8 mouse cellular contexts compared by ENCODE assay signal in the genomic region with DNA sequence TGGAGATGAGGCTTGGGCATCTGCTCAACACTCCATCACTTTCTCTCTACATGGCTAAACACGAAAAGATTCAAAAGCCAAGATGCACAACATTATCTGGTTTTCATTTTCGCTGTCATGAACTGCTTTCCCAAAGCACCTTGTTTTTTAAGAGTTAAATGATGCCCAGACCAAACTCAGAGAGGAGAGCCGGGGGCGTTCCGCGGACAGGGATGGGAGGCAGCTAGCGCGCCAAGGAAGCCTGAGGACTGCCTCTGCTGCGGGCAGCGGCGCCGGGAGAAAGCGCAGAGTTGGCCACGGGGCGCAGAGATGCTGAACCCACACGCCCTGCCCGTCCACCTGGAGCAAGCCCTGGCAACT. TPM values are rescaled to one million over a fixed set of nuclear protein-coding genes. Genes with fewer than 3 reads are reported as not detected.
DNase-seq lines count a peak whose midpoint lies in the region; ATAC-seq and TF ChIP-seq lines count a peak whose summit lies in the region.

No protein-coding gene starts in this region.

- H3K9ac ChIP-seq in intestine, embryonic 14.5 days (ENCODE audit: low read length): peak overlapping the region; percentile 69
- H3K9ac ChIP-seq in midbrain, embryonic 12.5 days (replicated peaks): peak overlapping the region; percentile 75

- peak overlapping the region; percentile 97 for H3K27ac ChIP-seq in left cerebral cortex, adult 2 months
- H3K27ac ChIP-seq in embryonic fibroblast, embryonic 13.5 days (ENCODE audit: insufficient read depth, low read length): no peak overlapping the region
- no peak overlapping the region for H3K27ac ChIP-seq in intestine, embryonic 14.5 days (ENCODE audit: low read depth)
- H3K27ac ChIP-seq in midbrain, embryonic 12.5 days (replicated peaks): no peak overlapping the region

- under 1% methylated on average over 17 of the region's 17 CpGs for WGBS in intestine, embryonic 14.5 days
- WGBS in midbrain, embryonic 12.5 days: 1% methylated on average over 17 of the region's 17 CpGs

- no peaks in the 10 kb centered on the region for H3K36me3 ChIP-seq in intestine, embryonic 14.5 days (ENCODE audit: control insufficient read depth, insufficient read depth, low read length)
- H3K36me3 ChIP-seq in midbrain, embryonic 12.5 days: no peaks in the 10 kb centered on the region

- intact Hi-C loops in left cerebral cortex, adult 2 months (cut with DNase I): loop anchor here (5.0 kb wide), 5 partner anchors 66 to 291 kb away; no protein-coding TSS in a partner anchor

- no peak for ATAC-seq in intestine, embryonic 14.5 days (replicated peaks; ENCODE audit: low FRiP score, low TSS enrichment, low read depth)
- no peak; the same call in 1 of the 2 replicates for ATAC-seq in midbrain, embryonic 12.5 days (ENCODE audit: low FRiP score, low read depth)
- no peak for ATAC-seq in cerebellum, adult (ENCODE audit: insufficient number of reproducible peaks, low FRiP score, low TSS enrichment)

- H3K9me3 ChIP-seq in intestine, embryonic 14.5 days (ENCODE audit: control insufficient read depth, low read length): no peaks in the 10 kb centered on the region
- no peaks in the 10 kb centered on the region for H3K9me3 ChIP-seq in midbrain, embryonic 12.5 days

- TF ChIP-seq POLR2A in embryonic fibroblast, embryonic 13.5 days (IDR thresholded peaks at IDR 0.05; ENCODE audit: low read depth, low read length): no peak

- H3K4me1 ChIP-seq in embryonic fibroblast, embryonic 13.5 days (ENCODE audit: control insufficient read depth, insufficient read depth, low read length): no peaks in the 10 kb centered on the region
- peaks cover 13% of the 10 kb centered on the region for H3K4me1 ChIP-seq in intestine, embryonic 14.5 days (replicated peaks; ENCODE audit: control insufficient read depth, insufficient read depth, low read length)
- peaks cover 16% of the 10 kb centered on the region for H3K4me1 ChIP-seq in midbrain, embryonic 12.5 days

- peak overlapping the region; percentile 85 for H3K4me2 ChIP-seq in intestine, embryonic 14.5 days (ENCODE audit: low read length)
- peak overlapping the region; percentile 94 for H3K4me2 ChIP-seq in midbrain, embryonic 12.5 days (replicated peaks)

- peak; percentile 36 to 66 for DNase-seq in left cerebral cortex, adult 2 months (ENCODE audit: extremely low spot score in 1 of 2, low spot score in 2 of 2)
- DNase-seq in left cerebral cortex, adult 11 months (ENCODE audit: low spot score): no peak
- peak; percentile 52 for DNase-seq in intestine, embryonic 14.5 days (ENCODE audit: low spot score)
- DNase-seq in thymus, postnatal 36 days: no peak
- no peak for DNase-seq in MN1 (ENCODE audit: low spot score)

- H3K4me3 ChIP-seq in left cerebral cortex, adult 2 months: peak overlapping the region; percentile 67
- H3K4me3 ChIP-seq in embryonic fibroblast, embryonic 13.5 days (ENCODE audit: insufficient read depth, low read length): peak overlapping the region; percentile 66
- H3K4me3 ChIP-seq in intestine, embryonic 14.5 days (ENCODE audit: low read depth, low read length): peak overlapping the region; percentile 57
- H3K4me3 ChIP-seq in midbrain, embryonic 12.5 days: peak overlapping the region; percentile 69

- no peak for TF ChIP-seq CTCF in left cerebral cortex, adult 2 months (IDR thresholded peaks at IDR 0.05)
- no peak for TF ChIP-seq CTCF in embryonic fibroblast, embryonic 13.5 days (IDR thresholded peaks at IDR 0.05; ENCODE audit: borderline replicate concordance, insufficient read depth, low read length)

- H3K27me3 ChIP-seq in intestine, embryonic 14.5 days (replicated peaks; ENCODE audit: control insufficient read depth, insufficient read depth, low read length): peaks cover 12% of the 10 kb centered on the region
- peaks cover 44% of the 10 kb centered on the region for H3K27me3 ChIP-seq in midbrain, embryonic 12.5 days

RNA-seq across cellular contexts. Expression of a gene that starts 0.8 kb away (rescaled TPM):
- total RNA-seq in left cerebral cortex, adult 2 months (2021): 100 to 1,000 TPM; 130 to 135 TPM
- polyA plus RNA-seq in embryonic fibroblast, embryonic 13.5 days (2011; ENCODE audit: insufficient read length, low read depth, missing spikeins): 10.9 and 13.1 TPM in 2 replicates
- 4.4 and 5.5 TPM in 2 replicates for polyA plus RNA-seq in intestine, embryonic 14.5 days (2014; fragmentation: Nextera tagmentation; extraction: Ambion mirVana)
- polyA plus RNA-seq in midbrain, embryonic 12.5 days (2016; fragmentation: Nextera tagmentation; extraction: Ambion mirVana): 1.7 and 2.5 TPM in 2 replicates

Comparison
In these comparisons a context has a peak if more than half of its experiments do, and no peak if none do; other contexts are left out.
1. DNase-seq: peak in left cerebral cortex, adult 2 months (2 of 2) and intestine, embryonic 14.5 days (single experiment); none in left cerebral cortex, adult 11 months (single experiment), thymus, postnatal 36 days (0 of 2) and MN1 (single experiment).
2. Peak in every context shown above with its lines, with median percentiles within 50 percentile points of each other: H3K4me3 ChIP-seq.